Mouse (Mus musculus): ENCODE data around the gene Olfr1222. TPM values are rescaled to one million over a fixed set of nuclear protein-coding genes. Genes with fewer than 3 reads are reported as not detected.
"Not testable (repeated sequence)": the region's sequence is repeated elsewhere in the genome, so short reads cannot be mapped to it uniquely, and the experiment has no call there.

Olfr1222 gene
- total RNA-seq (2021): not detected
- long read RNA-seq, experiment 1: 0 reads
- long read RNA-seq, experiment 2: 0 reads

GRCm38 (mm10) chr2:89132954-89133353 lies at the start of gene Olfr1222:
TSS of gene Olfr1222 (minus strand) at chr2:89133054.
- no peak for DNase-seq
- intact Hi-C loops (cut with DNase I): no loop called here

- DNase-seq: no peak
- intact Hi-C loops (cut with DNase I): no loop called here
These were observed 41.7 kb upstream of the Olfr1222 start, which contains the start of gene Olfr1225 for GRCm38 (mm10) chr2:89174569-89174968. TSS of gene Olfr1225 (minus strand) at chr2:89174669.

GRCm38 (mm10) chr2:89164711-89165110 lies 31.9 kb upstream of the Olfr1222 start:
- DNase-seq; intact Hi-C loops (cut with DNase I): not testable (repeated sequence)

- intact Hi-C loops (cut with DNase I); DNase-seq: not testable (repeated sequence)
These were observed 31.1 kb upstream of the Olfr1222 start, which contains the start of gene Olfr1224-ps1 for GRCm38 (mm10) chr2:89163991-89164390. TSS of gene Olfr1224-ps1 (minus strand) at chr2:89164091.

- DNase-seq: no peak
- intact Hi-C loops (cut with DNase I): no loop called here
These were observed 18.6 kb upstream of the Olfr1222 start, which contains the start of gene Olfr1223 for GRCm38 (mm10) chr2:89151460-89151859. TSS of gene Olfr1223 (minus strand) at chr2:89151560.

GRCm38 (mm10) chr2:89117183-89117582 lies 15.7 kb downstream of the Olfr1222 start, which contains the start of gene Olfr1221:
TSS of gene Olfr1221 (minus strand) at chr2:89117283.
- no peak for DNase-seq
- intact Hi-C loops (cut with DNase I): no loop called here

GRCm38 (mm10) chr2:89106735-89107134 lies 26.1 kb downstream of the Olfr1222 start, which contains the start of gene Olfr1220:
TSS of gene Olfr1220 (minus strand) at chr2:89106835.
- no peak for DNase-seq
- intact Hi-C loops (cut with DNase I): no loop called here

- DNase-seq: no peak
- intact Hi-C loops (cut with DNase I): no loop called here
These were observed 27.2 kb downstream of the Olfr1222 start for GRCm38 (mm10) chr2:89105651-89106050.

GRCm38 (mm10) chr2:89093848-89094247 lies 39.0 kb downstream of the Olfr1222 start:
- DNase-seq: no peak
- intact Hi-C loops (cut with DNase I): no loop called here

- DNase-seq: no peak
- intact Hi-C loops (cut with DNase I): no loop called here
These were observed 49.4 kb downstream of the Olfr1222 start, which contains the start of gene Olfr1219 for GRCm38 (mm10) chr2:89083413-89083812. TSS of gene Olfr1219 (minus strand) at chr2:89083513.

GRCm38 (mm10) chr2:89081487-89081886 lies 51.4 kb downstream of the Olfr1222 start:
- intact Hi-C loops (cut with DNase I): no loop called here

More at GRCm38 (mm10) chr2:89081487-89081886, 51.4 kb downstream of the Olfr1222 start:
- no peak for DNase-seq

Other genes starting within 250 kb of the Olfr1222 start
- gene Olfr1208, start 230.7 kb downstream of the Olfr1222 start, total RNA-seq (2021): not detected
- not detected for gene Olfr1209, start 217.9 kb downstream of the Olfr1222 start, total RNA-seq (2021)
- not detected for gene Olfr1211, start 194.9 kb downstream of the Olfr1222 start, total RNA-seq (2021)
- not detected for gene Olfr1212, start 179.1 kb downstream of the Olfr1222 start, total RNA-seq (2021)
- not detected for gene Gm13762, start 152.8 kb downstream of the Olfr1222 start, total RNA-seq (2021)
- not detected for gene Olfr1214, start 140.4 kb downstream of the Olfr1222 start, total RNA-seq (2021)
- not detected for gene Olfr1215, start 126.1 kb downstream of the Olfr1222 start, total RNA-seq (2021)
- not detected for gene Olfr1216, start 114.7 kb downstream of the Olfr1222 start, total RNA-seq (2021)
- not detected for gene Olfr1217, start 101.0 kb downstream of the Olfr1222 start, total RNA-seq (2021)
- not detected for gene Olfr1218, start 71.9 kb downstream of the Olfr1222 start, total RNA-seq (2021)
- gene Olfr1219, start 49.5 kb downstream of the Olfr1222 start, total RNA-seq (2021): not detected
- not detected for gene Olfr1220, start 26.2 kb downstream of the Olfr1222 start, total RNA-seq (2021)
- gene Olfr1221, start 15.8 kb downstream of the Olfr1222 start, total RNA-seq (2021): not detected
- not detected for gene Olfr1223, start 18.5 kb upstream of the Olfr1222 start, total RNA-seq (2021)
- not detected for gene Olfr1224-ps1, start 31.0 kb upstream of the Olfr1222 start, total RNA-seq (2021)
- not detected for gene Olfr1225, start 41.6 kb upstream of the Olfr1222 start, total RNA-seq (2021)
- not detected for gene Olfr1226, start 67.0 kb upstream of the Olfr1222 start, total RNA-seq (2021)
- not detected for gene Olfr1228, start 121.0 kb upstream of the Olfr1222 start, total RNA-seq (2021)
- gene Olfr1229, start 155.0 kb upstream of the Olfr1222 start, total RNA-seq (2021): not detected
- not detected for gene Olfr1230, start 164.2 kb upstream of the Olfr1222 start, total RNA-seq (2021)
- gene Olfr1231, start 174.0 kb upstream of the Olfr1222 start, total RNA-seq (2021): not detected
- not detected for gene Olfr1232, start 196.6 kb upstream of the Olfr1222 start, total RNA-seq (2021)
- gene Olfr1233, start 209.3 kb upstream of the Olfr1222 start, total RNA-seq (2021): not detected
- not detected for gene Olfr1234, start 231.8 kb upstream of the Olfr1222 start, total RNA-seq (2021)

Measured in heart, postnatal 14 days (tissue).